Mouse (Mus musculus): ENCODE data around the gene 3100002H09Rik. TPM values are rescaled to one million over a fixed set of nuclear protein-coding genes. Genes with fewer than 3 reads are reported as not detected.

The 3100002H09Rik gene
- total RNA-seq, 2 experiments from 2014 or later: not detected

DNA sequence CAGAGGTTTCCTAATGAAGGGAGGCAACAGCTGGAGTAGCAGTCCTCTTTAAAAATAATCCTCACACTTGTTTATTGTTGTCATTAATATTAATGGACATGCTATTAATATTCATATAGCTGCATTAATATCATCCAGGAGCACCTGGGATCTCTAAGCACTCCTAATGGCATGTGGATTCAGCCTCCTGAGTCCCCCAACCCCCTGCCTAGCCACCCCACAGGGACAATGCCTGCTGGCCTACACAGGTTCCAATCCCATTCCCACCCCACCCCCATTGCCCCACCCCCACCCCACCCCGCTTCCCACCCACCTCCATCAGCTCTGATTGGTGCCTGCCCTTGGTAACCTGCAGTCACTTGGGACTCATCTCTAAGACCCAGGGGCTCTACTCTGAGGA is 6.0 kb upstream of the 3100002H09Rik start:
- ATAC-seq (replicated peaks; ENCODE audit: poor library complexity, severe bottlenecking): no peak

DNA sequence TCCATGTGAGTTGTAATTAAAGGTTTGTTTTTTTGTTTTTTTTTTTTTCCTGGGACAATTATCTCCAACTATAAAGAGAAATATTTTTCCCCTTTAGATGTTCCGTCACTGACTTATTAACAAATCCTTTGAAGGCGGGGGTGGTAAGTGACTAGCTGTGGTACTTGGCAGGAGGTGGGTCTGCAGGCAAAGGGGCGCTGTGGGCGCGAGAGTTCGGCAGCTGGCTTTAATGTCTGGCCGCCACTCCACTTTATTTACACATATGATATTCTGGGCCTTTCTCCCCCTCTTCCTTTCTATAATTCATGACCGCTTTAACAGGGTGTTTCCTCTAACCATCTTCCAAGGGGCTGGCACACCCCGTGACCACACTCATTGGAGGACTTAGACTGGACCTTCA is 5.4 kb upstream of the 3100002H09Rik start:
- no peak for ATAC-seq (replicated peaks; ENCODE audit: poor library complexity, severe bottlenecking)

DNA sequence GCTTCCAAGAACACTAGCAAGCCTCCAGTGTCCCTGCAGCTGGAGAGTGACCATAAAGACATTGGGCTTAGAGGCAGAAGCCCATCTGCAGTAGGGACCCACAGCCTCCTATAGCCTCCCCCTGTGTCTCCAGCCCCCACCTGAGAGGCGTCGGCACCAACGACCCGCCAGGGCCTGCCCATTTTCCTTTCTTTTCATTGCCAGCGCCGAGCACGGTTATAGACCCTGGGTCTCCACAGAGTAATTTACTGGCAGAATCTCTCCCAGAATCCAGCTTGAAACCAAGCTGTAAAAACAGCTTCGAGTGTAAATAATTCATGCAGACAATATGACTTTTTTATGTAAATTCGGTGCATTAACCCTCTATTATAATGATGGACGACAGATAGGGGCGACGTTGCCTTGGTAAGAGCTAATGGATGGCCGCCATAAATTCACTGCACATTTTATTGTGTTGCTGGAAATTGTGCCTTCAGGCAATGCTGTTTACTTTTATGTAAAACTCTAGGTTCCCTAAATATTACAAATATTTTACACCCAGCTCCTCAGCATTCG is 4.9 kb upstream of the 3100002H09Rik start:
- no peak for ATAC-seq (replicated peaks; ENCODE audit: poor library complexity, severe bottlenecking)

DNA sequence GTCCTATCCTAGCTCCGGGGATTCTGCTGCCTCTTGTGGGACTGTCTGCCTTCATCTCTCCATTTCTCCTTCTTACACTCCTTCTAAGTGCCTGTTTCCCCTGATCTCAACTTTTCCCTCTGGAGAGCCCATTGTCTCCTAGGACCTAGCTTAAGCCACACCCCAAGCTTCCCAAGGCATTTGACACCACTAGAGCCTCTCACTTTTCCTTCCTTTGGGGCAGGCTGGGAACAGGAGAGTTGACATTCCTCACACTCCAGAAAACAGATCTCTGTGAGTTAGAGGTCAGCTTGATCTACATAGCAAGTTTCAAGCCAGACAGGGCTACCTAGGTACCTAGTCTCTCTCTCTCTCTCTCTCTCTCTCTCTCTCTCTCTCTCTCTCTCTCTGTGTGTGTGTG is 3.6 kb upstream of the 3100002H09Rik start:
- no peak for ATAC-seq (replicated peaks; ENCODE audit: poor library complexity, severe bottlenecking)

DNA sequence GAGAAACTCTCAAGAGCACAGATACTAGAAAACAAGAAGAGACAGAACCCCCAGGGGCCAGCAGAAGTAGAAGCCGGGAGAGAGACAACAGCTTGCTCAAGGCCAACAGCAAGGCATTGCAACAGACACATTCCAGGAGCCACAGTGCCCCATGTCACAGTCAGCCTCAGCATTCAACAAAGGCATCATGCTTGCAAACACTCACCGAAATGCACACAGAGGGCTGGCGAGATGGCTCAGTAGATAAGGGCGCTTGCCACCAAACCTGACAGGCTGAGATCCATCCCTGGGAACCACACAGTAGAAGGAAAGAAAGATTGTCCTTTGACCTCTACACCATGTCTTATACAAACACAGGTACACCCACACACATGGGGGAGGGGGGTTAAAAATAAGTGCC is 1.2 kb upstream of the 3100002H09Rik start:
- ATAC-seq (replicated peaks; ENCODE audit: poor library complexity, severe bottlenecking): no peak

DNA sequence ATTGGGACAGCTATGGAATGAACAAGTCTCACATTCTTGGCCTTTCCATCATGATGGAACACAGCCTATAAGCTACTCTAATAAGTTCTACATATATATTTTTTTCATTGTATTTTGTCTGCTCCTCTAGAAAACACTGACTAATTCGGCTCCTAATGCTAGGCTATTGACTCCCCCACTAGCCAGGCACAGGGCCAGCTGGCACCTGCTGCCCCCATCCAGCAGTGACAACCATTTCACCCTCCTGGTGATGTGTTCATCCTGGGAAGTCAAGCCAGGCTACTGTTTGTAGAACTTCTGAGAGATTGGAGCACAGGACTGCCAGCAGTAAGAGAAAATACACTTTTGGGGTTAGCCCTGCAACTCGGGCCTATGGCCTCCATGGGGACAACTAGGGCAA is 537 bp downstream of the 3100002H09Rik start:
- ATAC-seq (replicated peaks; ENCODE audit: poor library complexity, severe bottlenecking): no peak

DNA sequence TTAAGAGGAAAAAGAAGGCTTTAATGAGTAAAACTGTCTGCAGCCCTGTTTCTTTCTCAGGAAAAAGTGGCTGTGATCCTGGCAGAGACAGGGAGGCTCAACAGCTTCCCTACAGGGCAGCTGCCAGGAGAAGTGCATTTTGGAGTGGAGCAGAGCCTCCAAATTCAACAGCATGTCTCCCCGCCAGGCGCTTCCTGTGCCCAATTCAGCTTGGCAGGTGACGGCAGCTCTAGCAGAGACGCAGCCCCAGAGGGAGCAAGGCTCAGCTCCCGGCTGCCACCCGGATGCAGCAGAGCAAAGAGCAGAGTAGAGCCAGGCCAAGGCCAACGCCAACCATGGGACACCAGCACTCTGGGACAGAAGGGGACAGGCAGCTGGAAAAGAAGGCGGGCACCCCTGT is 3.4 kb downstream of the 3100002H09Rik start:
- no peak for ATAC-seq (replicated peaks; ENCODE audit: poor library complexity, severe bottlenecking)

DNA sequence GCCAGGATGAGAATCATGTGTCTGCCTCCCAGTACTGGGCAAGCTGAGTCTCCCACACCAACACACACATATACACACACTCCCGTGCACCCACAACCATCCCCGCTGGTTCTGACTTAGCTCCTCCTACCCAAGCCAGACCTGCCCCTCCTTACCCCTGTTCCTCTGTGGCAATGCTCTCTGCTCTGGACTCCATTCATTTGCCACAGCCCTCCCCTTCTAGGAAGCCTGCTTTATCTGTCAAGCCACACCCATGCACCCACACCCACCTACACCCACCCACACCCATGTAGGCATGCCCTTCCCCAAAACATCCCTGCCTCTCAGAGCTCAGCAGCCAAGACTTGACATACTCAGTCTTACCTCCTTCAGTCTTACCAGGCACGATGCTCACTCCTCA is 4.4 kb downstream of the 3100002H09Rik start:
- ATAC-seq (replicated peaks; ENCODE audit: poor library complexity, severe bottlenecking): no peak

DNA sequence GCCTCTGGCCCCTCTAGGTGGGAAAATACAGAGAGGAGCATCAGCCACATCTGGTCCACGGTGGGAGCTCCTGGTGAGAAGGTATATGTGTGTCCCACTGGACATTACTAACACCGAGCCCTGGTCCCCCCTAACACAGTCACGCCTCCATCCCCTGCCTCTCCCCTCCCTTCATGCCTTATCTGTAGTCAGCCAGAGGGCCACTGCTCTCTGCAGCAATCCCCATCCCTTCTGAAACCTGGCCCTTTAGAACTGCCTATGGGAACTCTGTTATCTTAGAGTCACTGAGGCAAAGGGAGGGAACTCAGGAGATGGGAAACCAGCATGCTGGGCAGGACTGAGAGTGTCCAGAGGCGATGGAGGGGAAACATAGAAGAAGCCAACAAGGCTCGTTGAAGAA is 5.3 kb downstream of the 3100002H09Rik start:
- no peak for ATAC-seq (replicated peaks; ENCODE audit: poor library complexity, severe bottlenecking)

DNA sequence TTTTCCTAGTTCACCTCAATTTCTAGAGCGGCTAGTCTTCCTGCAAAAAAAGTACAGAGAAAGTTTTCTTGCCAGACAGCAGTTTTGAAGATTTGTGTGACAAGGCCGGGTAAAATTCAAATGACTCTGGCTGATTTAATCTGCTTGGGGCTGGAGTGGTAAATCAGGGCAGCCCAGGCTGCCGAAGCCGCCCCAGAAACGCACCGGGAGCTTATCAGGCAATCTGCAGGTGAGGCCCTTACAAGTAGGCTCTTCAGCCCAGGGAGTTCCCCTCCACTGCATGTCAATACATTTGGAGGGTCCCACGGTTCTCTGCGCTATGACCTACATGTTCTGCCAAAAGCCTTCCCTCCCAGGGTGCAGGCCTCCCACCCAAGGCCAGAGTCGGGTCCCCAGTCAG is 6.9 kb downstream of the 3100002H09Rik start:
- no peak for ATAC-seq (replicated peaks; ENCODE audit: poor library complexity, severe bottlenecking)

DNA sequence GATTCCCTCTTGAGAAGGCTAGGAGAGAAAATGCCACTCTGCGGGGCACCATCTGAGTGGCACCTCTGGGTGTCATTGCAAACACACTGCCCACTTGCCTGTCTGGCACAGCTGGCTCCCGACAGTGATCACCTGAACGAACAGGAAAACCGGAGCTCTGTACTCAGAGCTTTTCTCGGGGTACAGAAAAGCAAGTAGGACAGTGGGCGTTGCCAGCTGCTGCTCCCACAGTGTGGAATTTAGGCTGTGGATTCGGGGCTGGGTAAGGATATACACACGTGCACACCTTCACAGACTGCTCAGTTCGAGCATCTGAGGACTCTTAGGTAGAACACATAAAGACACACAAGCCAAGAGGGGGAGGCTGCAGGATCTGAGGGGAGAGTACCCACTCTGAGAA is 14.7 kb downstream of the 3100002H09Rik start:
- ATAC-seq (replicated peaks; ENCODE audit: poor library complexity, severe bottlenecking): no peak

DNA sequence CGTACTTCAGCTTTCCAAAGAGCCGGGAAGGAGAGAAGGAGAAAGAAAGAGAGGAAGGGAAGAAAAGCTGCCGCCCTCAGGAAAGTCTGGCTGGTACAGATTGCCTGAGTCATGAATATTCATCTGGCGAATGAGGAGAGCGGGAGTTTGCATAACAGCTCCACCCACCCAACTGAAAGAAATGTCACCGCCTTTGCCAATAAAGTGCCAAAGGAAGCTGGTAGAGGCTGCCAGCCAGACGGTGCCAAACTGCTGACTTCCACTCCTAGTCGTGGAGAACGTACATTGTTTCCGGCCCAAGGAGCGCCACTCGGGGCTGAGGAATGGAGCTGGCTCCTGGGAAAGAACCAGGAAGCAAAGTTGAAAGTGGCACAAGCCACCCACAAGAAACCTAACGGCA is 15.7 kb downstream of the 3100002H09Rik start:
- ATAC-seq (replicated peaks; ENCODE audit: poor library complexity, severe bottlenecking): peak; percentile 55

DNA sequence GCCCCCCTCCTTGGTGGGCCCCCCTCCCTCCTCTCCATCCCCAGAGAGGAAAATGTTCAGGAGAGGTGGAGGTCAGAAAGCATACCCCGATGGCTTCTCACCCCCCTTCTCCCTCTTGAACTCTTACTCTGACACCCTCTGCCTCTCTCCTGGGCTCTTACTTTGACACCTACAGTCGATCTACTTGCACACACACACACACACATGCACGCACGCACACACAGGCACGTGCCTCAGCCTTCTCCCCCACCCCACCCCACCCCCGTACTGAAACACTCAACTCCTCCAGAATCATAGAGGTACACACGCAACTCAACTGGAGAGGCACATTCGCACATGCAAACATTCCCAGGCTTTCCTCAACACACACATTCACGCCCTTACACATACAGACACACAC is 16.9 kb downstream of the 3100002H09Rik start:
- ATAC-seq (replicated peaks; ENCODE audit: poor library complexity, severe bottlenecking): no peak

DNA sequence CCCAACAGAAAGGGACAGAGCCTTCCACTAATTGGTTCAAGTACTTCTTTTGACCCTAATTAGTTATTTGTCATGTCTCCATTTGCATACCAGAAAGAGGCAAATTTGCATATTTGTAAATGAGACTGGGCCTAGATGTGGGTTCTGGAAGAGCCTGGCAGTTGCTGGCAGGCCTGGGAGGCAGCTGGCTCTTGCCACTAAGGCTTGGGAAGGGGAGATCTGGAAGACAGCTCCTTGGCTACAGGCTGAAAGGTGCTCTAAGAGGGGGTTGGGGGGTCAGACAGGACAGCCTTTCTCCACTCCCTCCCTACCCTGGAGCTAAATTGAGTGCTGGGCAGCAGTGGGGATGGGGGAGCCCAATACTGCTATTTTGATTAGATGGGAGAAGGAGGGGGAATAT is 17.4 kb downstream of the 3100002H09Rik start:
- no peak for ATAC-seq (replicated peaks; ENCODE audit: poor library complexity, severe bottlenecking)

DNA sequence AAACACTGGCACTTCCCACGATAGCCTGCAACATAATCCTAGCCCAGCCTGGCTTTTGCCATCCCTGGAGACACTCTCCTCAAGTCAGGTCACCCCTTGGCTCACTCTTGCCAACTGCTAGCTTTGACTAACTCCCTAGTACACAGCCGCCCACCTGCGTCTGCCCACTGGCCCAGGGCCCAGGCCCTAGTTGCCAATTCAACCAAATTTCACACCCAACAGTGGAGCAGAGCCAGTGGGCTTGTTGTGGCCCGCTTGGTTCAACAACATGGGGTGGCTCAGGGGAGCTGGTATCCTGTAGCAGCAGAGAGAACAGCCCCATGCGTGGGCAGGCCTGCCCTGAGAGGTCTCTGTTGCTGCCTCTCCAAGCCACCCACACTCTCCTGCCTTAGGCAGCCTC is 18.4 kb downstream of the 3100002H09Rik start:
- ATAC-seq (replicated peaks; ENCODE audit: poor library complexity, severe bottlenecking): no peak

DNA sequence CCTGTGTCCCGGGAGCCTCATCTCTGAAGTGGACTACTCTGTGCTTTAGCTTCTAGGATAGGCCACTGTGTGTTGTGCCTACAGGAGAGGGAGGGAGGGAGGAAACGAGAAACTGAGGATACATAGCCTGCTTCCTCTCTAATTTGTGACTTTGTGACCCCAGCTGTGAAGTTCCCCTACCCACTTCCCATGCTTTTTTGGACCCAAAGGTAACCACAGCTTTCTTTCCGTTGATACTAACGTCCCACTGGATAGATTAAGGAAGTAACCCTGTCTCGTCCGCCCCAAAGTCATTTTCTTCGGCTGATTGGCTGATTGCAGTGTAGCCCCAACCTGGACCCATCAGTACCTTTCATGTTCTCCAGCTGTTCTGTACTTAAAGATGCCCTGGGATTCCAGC is 29.9 kb downstream of the 3100002H09Rik start:
- peak; percentile 82 for ATAC-seq (replicated peaks; ENCODE audit: poor library complexity, severe bottlenecking)

DNA sequence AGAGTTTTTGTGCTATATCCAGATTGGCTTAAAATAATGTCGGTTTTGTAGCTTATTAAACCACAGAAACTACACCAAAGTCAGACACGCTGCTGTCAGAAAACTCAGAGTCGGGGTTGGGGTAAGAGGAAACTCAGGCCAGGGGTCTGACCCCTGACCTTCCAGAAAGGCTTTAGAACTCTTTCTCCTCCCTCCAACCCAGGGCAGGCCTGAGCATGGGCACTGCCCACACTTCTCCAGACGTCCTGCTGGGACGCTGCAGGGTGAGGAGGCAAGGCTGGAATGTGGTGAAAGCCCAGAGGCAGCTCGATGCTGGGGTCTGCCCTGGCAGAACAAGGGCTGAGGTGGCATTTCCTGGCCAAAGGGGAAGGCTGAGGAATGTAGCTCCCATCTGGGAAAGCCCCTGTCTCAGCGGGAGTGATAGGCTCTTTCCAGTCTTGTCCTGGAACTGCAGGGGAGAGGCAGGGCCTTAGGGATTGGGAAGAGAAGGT is 34.6 kb downstream of the 3100002H09Rik start:
- ATAC-seq (replicated peaks; ENCODE audit: poor library complexity, severe bottlenecking): no peak

DNA sequence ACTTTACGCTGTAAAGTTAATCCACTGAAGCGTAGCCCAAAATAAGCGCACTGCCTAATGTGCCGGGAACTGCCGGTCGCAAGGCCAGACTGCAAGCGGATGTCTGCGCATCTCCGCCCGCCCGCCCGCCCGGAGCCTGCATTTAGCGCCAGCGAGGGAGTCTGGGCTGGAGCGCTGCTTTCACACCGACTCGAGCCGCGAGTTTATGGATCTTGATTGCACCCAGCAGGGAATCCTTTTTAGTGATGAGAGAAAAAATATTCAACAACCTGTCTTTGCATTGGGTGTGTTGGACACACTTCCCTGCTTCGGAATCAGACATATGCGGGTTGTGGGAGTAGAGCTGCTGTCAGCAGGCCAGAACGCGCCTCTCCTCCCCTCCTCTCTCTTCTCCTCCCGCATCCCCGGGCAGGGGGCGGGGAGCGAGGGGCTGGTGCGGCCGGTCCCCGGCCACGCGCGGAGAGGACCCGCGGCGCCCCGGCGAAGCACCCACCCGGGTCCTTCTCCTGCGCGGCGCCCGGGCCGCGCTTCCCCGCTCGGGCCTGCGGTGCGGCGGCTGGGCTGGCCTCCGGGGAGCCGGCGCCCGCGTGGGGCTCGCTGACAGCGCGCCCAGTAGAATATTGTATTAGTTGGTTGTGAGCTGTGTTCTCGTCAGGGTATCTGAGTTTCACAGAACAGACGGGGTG is 35.2 kb downstream of the 3100002H09Rik start:
- ATAC-seq (replicated peaks; ENCODE audit: poor library complexity, severe bottlenecking): no peak

DNA sequence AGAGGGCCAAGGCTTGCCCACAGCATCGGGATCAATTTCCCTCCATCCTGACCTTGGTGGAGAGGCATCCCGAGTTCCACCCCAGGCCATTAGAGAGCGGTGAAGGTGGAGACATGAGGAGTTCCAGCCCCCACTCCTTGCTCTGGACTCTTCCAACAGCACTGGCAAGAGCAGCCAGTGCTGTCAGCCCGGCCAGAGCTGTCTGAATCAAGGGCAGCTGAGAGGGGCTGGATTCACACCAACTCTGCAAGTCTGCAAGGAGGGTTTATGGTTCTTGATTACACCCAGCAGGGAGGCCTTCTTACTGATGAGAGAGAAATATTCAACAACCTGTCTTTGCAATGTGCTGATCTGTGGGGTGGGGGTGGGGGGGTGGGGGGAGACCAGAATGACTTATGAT is 37.0 kb downstream of the 3100002H09Rik start:
- no peak for ATAC-seq (replicated peaks; ENCODE audit: poor library complexity, severe bottlenecking)

DNA sequence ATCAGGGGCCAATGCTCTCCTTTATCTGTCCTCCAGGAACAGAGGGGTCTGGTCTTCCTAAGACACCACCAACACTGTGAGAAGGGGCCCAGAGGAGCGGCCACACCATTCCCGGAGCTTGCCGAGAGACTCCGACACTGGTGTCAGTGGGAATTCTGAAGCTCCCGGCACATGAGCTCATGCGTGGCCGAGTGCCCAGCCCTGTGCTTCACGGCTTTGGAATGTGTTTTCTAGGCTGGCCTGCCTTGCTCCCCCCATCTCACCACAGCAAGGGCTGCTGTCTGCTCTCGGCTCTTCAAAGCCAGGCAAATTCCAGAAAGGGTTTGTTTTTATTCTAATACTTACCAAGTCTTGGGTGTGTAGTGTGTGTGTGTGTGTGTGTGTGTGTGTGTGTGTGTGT is 39.6 kb downstream of the 3100002H09Rik start:
- no peak for ATAC-seq (replicated peaks; ENCODE audit: poor library complexity, severe bottlenecking)

DNA sequence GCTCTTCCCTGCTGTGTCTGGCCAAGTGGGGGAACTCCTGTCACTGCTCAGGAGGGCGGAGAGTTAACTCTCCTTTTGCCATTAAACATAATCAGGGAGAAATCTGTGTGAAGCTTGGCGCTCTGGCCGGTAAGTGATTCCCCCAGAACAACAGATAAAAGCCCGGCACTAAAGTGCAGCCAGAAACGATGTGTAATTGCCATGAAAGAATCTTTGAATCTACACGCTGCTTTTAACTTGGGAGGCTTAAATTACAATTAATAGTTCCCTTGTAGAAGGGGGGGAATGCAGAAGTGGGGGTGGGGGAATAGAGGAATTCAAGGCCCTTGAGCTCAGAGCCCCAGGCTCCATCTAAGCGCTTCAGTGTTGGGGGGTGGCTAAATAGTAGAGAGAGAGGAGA is 40.9 kb downstream of the 3100002H09Rik start:
- no peak for ATAC-seq (replicated peaks; ENCODE audit: poor library complexity, severe bottlenecking)

DNA sequence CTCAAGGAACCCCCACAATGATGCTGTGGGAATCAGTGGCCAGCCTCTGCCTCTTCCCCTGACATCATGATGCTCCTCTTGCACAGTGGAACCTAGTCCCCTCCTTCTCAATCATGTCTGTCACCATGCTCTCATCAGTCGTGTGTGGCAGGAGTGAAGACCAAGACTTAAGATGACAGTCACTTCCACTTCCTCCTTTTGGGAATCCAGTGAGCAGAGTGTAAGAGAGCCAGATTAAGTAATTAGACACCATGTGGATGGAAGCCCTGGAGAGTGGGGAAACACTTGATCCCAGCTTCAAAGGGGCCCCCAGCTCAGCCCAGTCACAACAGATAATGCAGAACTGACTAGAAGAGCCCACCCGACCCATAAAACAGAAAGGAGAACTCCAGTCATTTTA is 47.2 kb downstream of the 3100002H09Rik start:
- ATAC-seq (replicated peaks; ENCODE audit: poor library complexity, severe bottlenecking): peak; percentile 94
